Mouse (Mus musculus) lung, postnatal 4 days (tissue): ENCODE data around the gene Mrtfb.
"Not testable (repeated sequence)": the region's sequence is repeated elsewhere in the genome, so short reads cannot be mapped to it uniquely, and the experiment has no call there.

ENCODE experiments used
- DNase-seq, 2 experiments: peaks; one replicate each; pipeline ENCODE4 v3.0.0; 2021

The Mrtfb gene

GRCm38 (mm10) chr16:13276709-13277399 is 20.6 kb downstream of the Mrtfb start:
- DNase-seq: no peak

GRCm38 (mm10) chr16:13286425-13286824 is 30.1 kb downstream of the Mrtfb start:
- not testable (repeated sequence) for DNase-seq

GRCm38 (mm10) chr16:13297860-13298259 is 41.6 kb downstream of the Mrtfb start:
- no peak for DNase-seq

GRCm38 (mm10) chr16:13298991-13299390 is 42.7 kb downstream of the Mrtfb start:
- no peak for DNase-seq

GRCm38 (mm10) chr16:13306065-13306695 is 49.9 kb downstream of the Mrtfb start:
- DNase-seq: no peak

GRCm38 (mm10) chr16:13310096-13310683 is 53.9 kb downstream of the Mrtfb start:
- no peak for DNase-seq

GRCm38 (mm10) chr16:13311374-13311773 is 55.1 kb downstream of the Mrtfb start:
- DNase-seq: no peak

- DNase-seq: no peak
These were observed 56.9 kb downstream of the Mrtfb start for GRCm38 (mm10) chr16:13313096-13313719.

GRCm38 (mm10) chr16:13323751-13324150 is 67.5 kb downstream of the Mrtfb start:
- no peak for DNase-seq

GRCm38 (mm10) chr16:13326622-13327021 is 70.3 kb downstream of the Mrtfb start:
- DNase-seq: no peak

GRCm38 (mm10) chr16:13328646-13329045 is 72.4 kb downstream of the Mrtfb start:
- DNase-seq: no peak

- no peak for DNase-seq
These were observed 73.4 kb downstream of the Mrtfb start for GRCm38 (mm10) chr16:13329640-13330039.

- peak; percentile 38 to 44 for DNase-seq
These were observed 74.0 kb downstream of the Mrtfb start for GRCm38 (mm10) chr16:13330221-13330659.

GRCm38 (mm10) chr16:13331898-13332297 is 75.6 kb downstream of the Mrtfb start:
- no peak for DNase-seq

- DNase-seq: no peak
These were observed 76.3 kb downstream of the Mrtfb start for GRCm38 (mm10) chr16:13332536-13332935.

- peak in 1 of 2 experiments; percentile 22 for DNase-seq
These were observed 77.6 kb downstream of the Mrtfb start for GRCm38 (mm10) chr16:13333781-13334341.

GRCm38 (mm10) chr16:13336503-13337230 is 80.4 kb downstream of the Mrtfb start:
- DNase-seq: peak; percentile 35 to 36

- DNase-seq: peak; percentile 53 to 60
These were observed 81.8 kb downstream of the Mrtfb start for GRCm38 (mm10) chr16:13338094-13338493.

GRCm38 (mm10) chr16:13339433-13339832 is 83.2 kb downstream of the Mrtfb start:
- DNase-seq: no peak

GRCm38 (mm10) chr16:13345822-13346221 is 89.5 kb downstream of the Mrtfb start:
- DNase-seq: not testable (repeated sequence)

GRCm38 (mm10) chr16:13350729-13351128 is 94.4 kb downstream of the Mrtfb start:
- no peak for DNase-seq

- DNase-seq: peak in 1 of 2 experiments; percentile 37
These were observed 95.0 kb downstream of the Mrtfb start for GRCm38 (mm10) chr16:13351268-13351667.
